In the genomic region with DNA sequence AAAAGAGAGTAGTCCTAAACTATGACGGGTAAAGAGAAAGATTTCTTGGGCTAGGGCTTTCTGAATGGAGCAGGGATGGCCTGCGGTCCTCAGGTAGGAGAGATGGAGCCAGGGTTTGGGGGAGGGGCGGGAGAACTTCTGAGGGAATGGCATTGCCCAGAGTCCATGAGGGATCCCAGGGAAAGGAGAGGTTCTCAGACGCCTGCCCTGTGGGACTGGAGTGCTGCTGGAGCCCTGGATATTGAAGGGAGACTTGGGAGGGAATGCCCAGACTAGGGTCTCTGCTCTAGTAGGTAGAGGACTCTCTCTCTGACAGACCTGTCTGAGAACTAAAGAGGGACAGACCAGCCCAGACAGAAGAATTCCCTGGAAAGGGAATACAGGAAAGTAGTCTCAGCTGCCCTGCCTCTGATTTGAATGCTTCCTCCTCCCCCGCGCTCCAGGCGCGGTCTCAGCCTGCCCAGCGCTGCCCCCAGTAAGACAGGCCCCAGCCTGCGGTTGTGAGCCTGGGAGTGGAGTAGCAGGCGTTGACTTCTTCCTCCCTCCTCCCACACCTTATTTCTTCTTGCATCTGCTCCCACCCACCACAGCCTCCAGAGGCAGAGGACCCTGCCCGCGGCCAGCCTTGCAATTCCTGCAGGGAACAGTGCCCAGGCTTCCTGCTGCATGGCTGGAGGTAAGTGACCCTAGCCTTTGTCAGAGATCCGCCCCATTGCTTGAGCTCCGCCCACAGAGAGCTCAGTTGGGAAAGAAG, we compare ENCODE assay signal across 8 mouse cellular contexts. TPM values are rescaled to one million over a fixed set of nuclear protein-coding genes. Genes with fewer than 3 reads are reported as not detected.
A peak's percentile ranks its signal among the peaks of the same experiment; 100 is the strongest.
DNase-seq lines count a peak whose midpoint lies in the region; ATAC-seq lines count a peak whose summit lies in the region.

No protein-coding gene starts in this region.

- WGBS in forebrain, embryonic 15.5 days: 23% methylated on average over 10 of the region's 15 CpGs
- 29% methylated on average over 15 of the region's 15 CpGs for WGBS in hindbrain, embryonic 15.5 days
- 19% methylated on average over 15 of the region's 15 CpGs for WGBS in liver, embryonic 12.5 days (ENCODE audit: insufficient replicate concordance)
- 18% methylated on average over 14 of the region's 15 CpGs for WGBS in neural tube, embryonic 13.5 days

- 0 out of 2 replicates have a peak, but pooled peaks cover 4% of the 10 kb centered on the region for H3K4me1 ChIP-seq in forebrain, embryonic 15.5 days
- no peaks in the 10 kb centered on the region for H3K4me1 ChIP-seq in hindbrain, embryonic 15.5 days (replicated peaks)
- H3K4me1 ChIP-seq in liver, embryonic 12.5 days: peaks cover 12% of the 10 kb centered on the region; the same call in 1 of the 2 replicates
- peaks cover 5% of the 10 kb centered on the region; the same call in 1 of the 2 replicates for H3K4me1 ChIP-seq in neural tube, embryonic 13.5 days (replicated peaks)

- H3K27me3 ChIP-seq in forebrain, embryonic 15.5 days: no peaks in the 10 kb centered on the region
- no peaks in the 10 kb centered on the region for H3K27me3 ChIP-seq in hindbrain, embryonic 15.5 days
- no peaks in the 10 kb centered on the region for H3K27me3 ChIP-seq in liver, embryonic 12.5 days (replicated peaks)
- no peaks in the 10 kb centered on the region for H3K27me3 ChIP-seq in neural tube, embryonic 13.5 days

- H3K27ac ChIP-seq in forebrain, embryonic 15.5 days (replicated peaks): no peak overlapping the region
- H3K27ac ChIP-seq in hindbrain, embryonic 15.5 days (replicated peaks): no peak overlapping the region
- no peak overlapping the region for H3K27ac ChIP-seq in liver, embryonic 12.5 days
- no peak overlapping the region; the same call in 1 of the 2 replicates for H3K27ac ChIP-seq in neural tube, embryonic 13.5 days (replicated peaks)

- intact Hi-C loops in heart, postnatal 25 days (cut with DNase I): no loop called here
- intact Hi-C loops in left cerebral cortex, postnatal 4 days (cut with DNase I): no loop called here

- H3K9me3 ChIP-seq in forebrain, embryonic 15.5 days: no peaks in the 10 kb centered on the region
- no peaks in the 10 kb centered on the region for H3K9me3 ChIP-seq in hindbrain, embryonic 15.5 days
- no peaks in the 10 kb centered on the region for H3K9me3 ChIP-seq in liver, embryonic 12.5 days (replicated peaks)
- H3K9me3 ChIP-seq in neural tube, embryonic 13.5 days: no peaks in the 10 kb centered on the region

- H3K4me2 ChIP-seq in forebrain, embryonic 15.5 days (replicated peaks): no peak overlapping the region
- H3K4me2 ChIP-seq in hindbrain, embryonic 15.5 days: peak overlapping the region; percentile 1; the same call in 1 of the 2 replicates
- H3K4me2 ChIP-seq in liver, embryonic 12.5 days: peak overlapping the region; percentile 67
- peak overlapping the region; percentile 48 for H3K4me2 ChIP-seq in neural tube, embryonic 13.5 days

- DNase-seq in heart, adult 11 months: peak; percentile 98
- no peak for DNase-seq in heart, postnatal 25 days (ENCODE audit: low spot score)
- no peak for DNase-seq in left cerebral cortex, postnatal 4 days

- no peak overlapping the region for H3K4me3 ChIP-seq in forebrain, embryonic 15.5 days
- no peak overlapping the region for H3K4me3 ChIP-seq in hindbrain, embryonic 15.5 days
- peak overlapping the region; percentile 54 for H3K4me3 ChIP-seq in liver, embryonic 12.5 days
- 0 out of 2 replicates have a peak overlapping the region, but pooled peaks have one; percentile 29 for H3K4me3 ChIP-seq in neural tube, embryonic 13.5 days

- ATAC-seq in forebrain, embryonic 15.5 days (replicated peaks): peak; percentile 46
- ATAC-seq in hindbrain, embryonic 15.5 days (ENCODE audit: low FRiP score, low read depth): peak; percentile 48; the same call in 1 of the 2 replicates
- 0 out of 2 replicates have a peak, but pooled peaks have one; percentile 27 for ATAC-seq in liver, embryonic 12.5 days
- ATAC-seq in neural tube, embryonic 13.5 days (ENCODE audit: low read depth): no peak
- no peak for ATAC-seq in monocyte, adult 5-6 weeks (replicated peaks; ENCODE audit: insufficient number of reproducible peaks, low FRiP score, low TSS enrichment, poor library complexity, severe bottlenecking)

- H3K9ac ChIP-seq in forebrain, embryonic 15.5 days (replicated peaks): no peak overlapping the region
- no peak overlapping the region for H3K9ac ChIP-seq in hindbrain, embryonic 15.5 days
- H3K9ac ChIP-seq in liver, embryonic 12.5 days: no peak overlapping the region
- H3K9ac ChIP-seq in neural tube, embryonic 13.5 days: no peak overlapping the region

- H3K36me3 ChIP-seq in forebrain, embryonic 15.5 days: no peaks in the 10 kb centered on the region
- no peaks in the 10 kb centered on the region for H3K36me3 ChIP-seq in hindbrain, embryonic 15.5 days
- H3K36me3 ChIP-seq in liver, embryonic 12.5 days: no peaks in the 10 kb centered on the region
- H3K36me3 ChIP-seq in neural tube, embryonic 13.5 days: no peaks in the 10 kb centered on the region; the same call in 1 of the 2 replicates

RNA-seq across cellular contexts. Expression of gene Prickle3, which starts 1.1 kb away (rescaled TPM):
- 10 to 100 TPM; 16.5 to 19.9 TPM for total RNA-seq in heart, postnatal 25 days (2021)
- 1.3 and 1.9 TPM in 2 replicates for polyA plus RNA-seq in forebrain, embryonic 15.5 days (2015; fragmentation: Nextera tagmentation; extraction: Ambion mirVana)
- polyA plus RNA-seq in hindbrain, embryonic 15.5 days (2015; fragmentation: Nextera tagmentation; extraction: Ambion mirVana): 1.6 and 2.0 TPM in 2 replicates
- polyA plus RNA-seq in liver, embryonic 12.5 days (2016; fragmentation: Nextera tagmentation; extraction: Ambion mirVana): 1.3 and 1.4 TPM in 2 replicates
- polyA plus RNA-seq in neural tube, embryonic 13.5 days (2015; fragmentation: Nextera tagmentation; extraction: Ambion mirVana): 1.9 and 2.1 TPM in 2 replicates
- 1 to 10 TPM; 1.4 to 1.9 TPM for total RNA-seq in left cerebral cortex, postnatal 4 days (2021)
- 8.0 to 14.9 TPM (median 10.3 TPM) in 3 replicates for total RNA-seq in monocyte, adult 5-6 weeks (2017)

RNA-seq across cellular contexts. Expression of gene Plp2, which starts 13.0 kb away (rescaled TPM):
- 10 to 100 TPM; 41.6 to 54.1 TPM for total RNA-seq in heart, postnatal 25 days (2021)
- polyA plus RNA-seq in forebrain, embryonic 15.5 days (2015; fragmentation: Nextera tagmentation; extraction: Ambion mirVana): 36.8 and 40.0 TPM in 2 replicates
- 20.5 and 22.9 TPM in 2 replicates for polyA plus RNA-seq in hindbrain, embryonic 15.5 days (2015; fragmentation: Nextera tagmentation; extraction: Ambion mirVana)
- polyA plus RNA-seq in liver, embryonic 12.5 days (2016; fragmentation: Nextera tagmentation; extraction: Ambion mirVana): 36.2 and 37.6 TPM in 2 replicates
- polyA plus RNA-seq in neural tube, embryonic 13.5 days (2015; fragmentation: Nextera tagmentation; extraction: Ambion mirVana): 27.2 and 33.4 TPM in 2 replicates
- 10 to 100 TPM; 19.3 to 26.5 TPM for total RNA-seq in left cerebral cortex, postnatal 4 days (2021)
- total RNA-seq in monocyte, adult 5-6 weeks (2017): 38.4 to 68.2 TPM (median 39.7 TPM) in 3 replicates

RNA-seq across cellular contexts. Expression of gene Syp, which starts 19.9 kb away (rescaled TPM):
- 1 to 10 TPM; 1.7 to 2.4 TPM for total RNA-seq in heart, postnatal 25 days (2021)
- polyA plus RNA-seq in forebrain, embryonic 15.5 days (2015; fragmentation: Nextera tagmentation; extraction: Ambion mirVana): 109 and 120 TPM in 2 replicates
- 195 and 197 TPM in 2 replicates for polyA plus RNA-seq in hindbrain, embryonic 15.5 days (2015; fragmentation: Nextera tagmentation; extraction: Ambion mirVana)
- polyA plus RNA-seq in liver, embryonic 12.5 days (2016; fragmentation: Nextera tagmentation; extraction: Ambion mirVana): 0.41 and 0.76 TPM in 2 replicates
- 108 and 118 TPM in 2 replicates for polyA plus RNA-seq in neural tube, embryonic 13.5 days (2015; fragmentation: Nextera tagmentation; extraction: Ambion mirVana)
- 100 to 1,000 TPM; 573 to 717 TPM for total RNA-seq in left cerebral cortex, postnatal 4 days (2021)
- total RNA-seq in monocyte, adult 5-6 weeks (2017): 1.7 to 5.0 TPM in 2 of 3 replicates, not detected in the other

RNA-seq across cellular contexts. Expression of gene Magix, which starts 22.8 kb away (rescaled TPM):
- total RNA-seq in heart, postnatal 25 days (2021): 10 to 100 TPM; 24.1 to 26.0 TPM
- 0.11 and 0.13 TPM in 2 replicates for polyA plus RNA-seq in forebrain, embryonic 15.5 days (2015; fragmentation: Nextera tagmentation; extraction: Ambion mirVana)
- polyA plus RNA-seq in hindbrain, embryonic 15.5 days (2015; fragmentation: Nextera tagmentation; extraction: Ambion mirVana): 0.08 and 0.10 TPM in 2 replicates
- polyA plus RNA-seq in liver, embryonic 12.5 days (2016; fragmentation: Nextera tagmentation; extraction: Ambion mirVana): 0.04 TPM in 1 of 2 replicates, not detected in the other
- polyA plus RNA-seq in neural tube, embryonic 13.5 days (2015; fragmentation: Nextera tagmentation; extraction: Ambion mirVana): 0.18 TPM in 1 of 2 replicates, not detected in the other
- total RNA-seq in left cerebral cortex, postnatal 4 days (2021): under 1 TPM; 0.22 to 0.38 TPM
- not detected in 3 replicates for total RNA-seq in monocyte, adult 5-6 weeks (2017)

RNA-seq across cellular contexts. Expression of gene Gpkow, which starts 38.7 kb away (rescaled TPM):
- 10 to 100 TPM; 19.5 to 21.3 TPM for total RNA-seq in heart, postnatal 25 days (2021)
- polyA plus RNA-seq in forebrain, embryonic 15.5 days (2015; fragmentation: Nextera tagmentation; extraction: Ambion mirVana): 47.4 and 50.2 TPM in 2 replicates
- 43.0 and 46.8 TPM in 2 replicates for polyA plus RNA-seq in hindbrain, embryonic 15.5 days (2015; fragmentation: Nextera tagmentation; extraction: Ambion mirVana)
- polyA plus RNA-seq in liver, embryonic 12.5 days (2016; fragmentation: Nextera tagmentation; extraction: Ambion mirVana): 18.9 and 20.8 TPM in 2 replicates
- polyA plus RNA-seq in neural tube, embryonic 13.5 days (2015; fragmentation: Nextera tagmentation; extraction: Ambion mirVana): 43.2 and 50.4 TPM in 2 replicates
- total RNA-seq in left cerebral cortex, postnatal 4 days (2021): 10 to 100 TPM; 39.0 to 42.0 TPM
- total RNA-seq in monocyte, adult 5-6 weeks (2017): 46.2 to 57.8 TPM (median 57.1 TPM) in 3 replicates

Comparison
In these comparisons a context has a peak if more than half of its experiments do, and no peak if none do; other contexts are left out.
1. ATAC-seq: peak in forebrain, embryonic 15.5 days (single experiment), hindbrain, embryonic 15.5 days (single experiment) and liver, embryonic 12.5 days (single experiment); none in neural tube, embryonic 13.5 days (single experiment) and monocyte, adult 5-6 weeks (single experiment).
2. H3K4me3 ChIP-seq: peak in liver, embryonic 12.5 days (single experiment) and neural tube, embryonic 13.5 days (single experiment); none in forebrain, embryonic 15.5 days (single experiment) and hindbrain, embryonic 15.5 days (single experiment).
3. RNA of gene Syp, which starts 19.9 kb away (polyA plus RNA-seq): 195 to 197 TPM in hindbrain, embryonic 15.5 days, 109 to 120 TPM in forebrain, embryonic 15.5 days and 108 to 118 TPM in neural tube, embryonic 13.5 days; 0.41 to 0.76 TPM in liver, embryonic 12.5 days; every median in the first group is over 10 times any median in the second.